ENCODE assay signal across 8 mouse cellular contexts in the genomic region with DNA sequence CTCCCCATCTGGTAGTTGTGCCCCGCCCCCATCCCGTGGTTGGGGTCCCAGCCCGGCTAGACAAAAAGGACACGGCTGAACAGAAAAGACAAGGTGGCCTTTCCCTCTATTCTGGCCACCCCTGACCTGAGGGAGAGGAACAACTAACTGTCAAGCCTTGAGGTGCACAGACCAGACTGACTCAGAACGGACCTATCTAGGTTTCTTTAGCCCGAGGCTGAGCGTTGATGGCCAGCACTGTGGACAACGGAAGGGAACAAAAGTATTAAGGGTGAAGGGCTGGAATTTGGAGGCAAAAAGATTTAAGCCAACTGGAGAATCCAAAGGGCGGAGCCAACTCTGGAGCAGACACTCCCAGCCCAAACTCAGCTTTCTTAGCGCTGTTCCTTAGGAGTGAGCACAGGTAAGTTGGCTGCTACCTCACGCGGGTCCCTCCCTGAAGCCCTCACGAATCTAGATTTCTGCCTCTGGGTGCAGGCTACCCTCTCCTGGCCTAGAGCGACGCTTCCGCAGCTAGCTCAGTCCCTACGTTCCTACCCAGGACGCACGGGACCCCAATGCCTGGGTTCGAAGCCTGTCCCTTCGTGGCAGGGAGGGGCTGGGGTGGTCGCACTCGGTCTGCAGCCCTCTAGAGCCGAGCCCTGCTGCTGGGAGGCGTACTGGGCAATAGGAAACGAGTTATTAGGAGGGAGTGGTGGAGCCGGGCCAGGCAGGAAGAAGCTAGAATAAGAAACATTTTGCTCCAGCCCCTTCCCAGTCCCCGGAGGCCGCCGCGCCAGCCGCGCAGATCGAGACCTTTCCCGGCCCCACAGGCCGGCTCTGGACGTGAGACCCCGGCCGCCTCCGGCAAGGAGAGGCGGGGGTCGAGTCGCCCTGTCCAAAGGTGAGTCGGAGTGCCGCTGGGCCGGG. TPM values are rescaled to one million over a fixed set of nuclear protein-coding genes. Genes with fewer than 3 reads are reported as not detected.
DNase-seq lines count a peak whose midpoint lies in the region; ATAC-seq and TF ChIP-seq lines count a peak whose summit lies in the region.

A gene (plus strand): TSS at position 342 of the 909 bp plus-strand sequence.

- peak within 1 kb of the TSS; percentile 68 for H3K9ac ChIP-seq in heart, postnatal 0 days (replicated peaks; ENCODE audit: low read depth, low read length)

- DNase-seq in layer of hippocampus, adult 8-10 months (ENCODE audit: low spot score in 2 of 2): no peak
- DNase-seq in layer of hippocampus, postnatal 36 days: no peak
- no peak for DNase-seq in forebrain, embryonic 10.5 days (ENCODE audit: extremely low spot score, low spot score)
- no peak for DNase-seq in heart, postnatal 0 days (ENCODE audit: low spot score)
- DNase-seq in kidney, postnatal 25 days: peak; percentile 77 to 79
- DNase-seq in lung, postnatal 4 days: peak; percentile 74 to 79
- DNase-seq in spleen, postnatal 14 days (ENCODE audit: low spot score in 2 of 2): no peak
- DNase-seq in MN1 (ENCODE audit: low spot score): no peak

- peak within 1 kb of the TSS; percentile 77 for H3K4me2 ChIP-seq in heart, postnatal 0 days (ENCODE audit: low read depth, low read length)

- no peak for TF ChIP-seq CTCF in heart, postnatal 0 days (IDR thresholded peaks at IDR 0.05; ENCODE audit: low read depth)

- H3K9me3 ChIP-seq in forebrain, embryonic 10.5 days: no peaks in the 10 kb centered on the region
- H3K9me3 ChIP-seq in heart, postnatal 0 days (replicated peaks; ENCODE audit: control insufficient read depth, low read length): no peaks in the 10 kb centered on the region

- peak; percentile 23; the same call in 1 of the 2 replicates for ATAC-seq in heart, postnatal 0 days (ENCODE audit: insufficient read depth, low read depth)

- 4% methylated on average over 46 of the region's 46 CpGs for WGBS in forebrain, embryonic 10.5 days
- WGBS in heart, postnatal 0 days: 7% methylated on average over 46 of the region's 46 CpGs

- H3K4me1 ChIP-seq in forebrain, embryonic 10.5 days: peaks cover 39% of the 10 kb centered on the region
- peaks cover 20% of the 10 kb centered on the region for H3K4me1 ChIP-seq in heart, postnatal 0 days (ENCODE audit: control insufficient read depth, insufficient read depth)

- TF ChIP-seq EP300 in heart, postnatal 0 days (IDR thresholded peaks at IDR 0.05; ENCODE audit: low read depth): no peak

- H3K27ac ChIP-seq in forebrain, embryonic 10.5 days: peak within 1 kb of the TSS; percentile 67
- H3K27ac ChIP-seq in heart, postnatal 0 days (ENCODE audit: low read depth): peak within 1 kb of the TSS; percentile 70

- peak within 1 kb of the TSS; percentile 48 for H3K4me3 ChIP-seq in forebrain, embryonic 10.5 days
- H3K4me3 ChIP-seq in heart, postnatal 0 days (ENCODE audit: low read depth, low read length): peak within 1 kb of the TSS; percentile 65

- peaks cover 75% of the 10 kb centered on the region for H3K27me3 ChIP-seq in forebrain, embryonic 10.5 days (ENCODE audit: poor library complexity, severe bottlenecking)
- peaks cover 35% of the 10 kb centered on the region for H3K27me3 ChIP-seq in heart, postnatal 0 days (ENCODE audit: control insufficient read depth, insufficient read depth, low read length)

- no peaks in the 10 kb centered on the region for H3K36me3 ChIP-seq in forebrain, embryonic 10.5 days (replicated peaks)
- no peaks in the 10 kb centered on the region for H3K36me3 ChIP-seq in heart, postnatal 0 days (replicated peaks; ENCODE audit: control insufficient read depth, insufficient read depth, low read length)

RNA-seq across cellular contexts. Expression of the gene that starts here (rescaled TPM):
- total RNA-seq in layer of hippocampus, adult 8-10 months (2022): 10 to 100 TPM; 14.1 to 16.5 (median 14.9) TPM
- 1 to 10 TPM; 7.5 to 8.9 TPM for total RNA-seq in layer of hippocampus, postnatal 36 days (2021)
- polyA plus RNA-seq in forebrain, embryonic 10.5 days (2016; fragmentation: Nextera tagmentation; extraction: Ambion mirVana): 8.0 and 8.1 TPM in 2 replicates
- total RNA-seq in heart, postnatal 0 days (2014; rRNA removed; ENCODE audit: low replicate concordance): 18.6 and 36.0 TPM in 2 replicates
- 9.3 and 10.4 TPM in 2 replicates for polyA plus RNA-seq in heart, postnatal 0 days (2015; fragmentation: Nextera tagmentation; extraction: Ambion mirVana)

Comparison
In these comparisons a context has a peak if more than half of its experiments do, and no peak if none do; other contexts are left out.
1. DNase-seq: peak in kidney, postnatal 25 days (2 of 2) and lung, postnatal 4 days (2 of 2); none in layer of hippocampus, adult 8-10 months (0 of 2), layer of hippocampus, postnatal 36 days (0 of 2), forebrain, embryonic 10.5 days (single experiment), heart, postnatal 0 days (single experiment), spleen, postnatal 14 days (0 of 2) and MN1 (single experiment).